ENCODE assay signal across 17 mouse cellular contexts in genomic region chr17:52168076-52168838, GRCm38 (mm10).
DNase-seq lines count a peak whose midpoint lies in the region; ATAC-seq lines count a peak whose summit lies in the region.
"Had no signal": no experiment of that assay in that cellular context is flagged by ENCODE, and none has a peak within 500 bp of the region (broad histone marks: within the 10 kb centered on the region; RNA-seq: fewer than 3 reads in every experiment).

No protein-coding gene starts in this region.

- no peak overlapping the region for H3K27ac ChIP-seq in liver, embryonic 15.5 days (replicated peaks)
- no peak overlapping the region for H3K27ac ChIP-seq in liver, embryonic 12.5 days
- H3K27ac ChIP-seq in midbrain, embryonic 13.5 days: no peak overlapping the region
- no peak overlapping the region for H3K27ac ChIP-seq in forebrain, embryonic 11.5 days (ENCODE audit: low read depth, low read length)
- H3K27ac ChIP-seq: embryonic facial prominence, embryonic 15.5 days; heart, embryonic 13.5 days; hindbrain, postnatal 0 days; kidney, embryonic 15.5 days; neural tube, embryonic 13.5 days had no signal

- no peaks in the 10 kb centered on the region for H3K9me3 ChIP-seq in liver, embryonic 15.5 days (replicated peaks)
- H3K9me3 ChIP-seq in liver, embryonic 12.5 days (replicated peaks): no peaks in the 10 kb centered on the region
- H3K9me3 ChIP-seq in midbrain, embryonic 13.5 days: no peaks in the 10 kb centered on the region
- no peaks in the 10 kb centered on the region for H3K9me3 ChIP-seq in forebrain, embryonic 11.5 days (ENCODE audit: control insufficient read depth, low read length)
- H3K9me3 ChIP-seq: embryonic facial prominence, embryonic 15.5 days; heart, embryonic 13.5 days; kidney, embryonic 15.5 days; neural tube, embryonic 13.5 days had no signal

- no peaks in the 10 kb centered on the region for H3K27me3 ChIP-seq in liver, embryonic 15.5 days
- no peaks in the 10 kb centered on the region for H3K27me3 ChIP-seq in liver, embryonic 12.5 days (replicated peaks)
- no peaks in the 10 kb centered on the region for H3K27me3 ChIP-seq in midbrain, embryonic 13.5 days
- no peaks in the 10 kb centered on the region for H3K27me3 ChIP-seq in forebrain, embryonic 11.5 days (ENCODE audit: control insufficient read depth, insufficient read depth, low read length)
- H3K27me3 ChIP-seq: embryonic facial prominence, embryonic 15.5 days; heart, embryonic 13.5 days; kidney, embryonic 15.5 days; neural tube, embryonic 13.5 days had no signal

- H3K9ac ChIP-seq in liver, embryonic 15.5 days: no peak overlapping the region
- H3K9ac ChIP-seq in liver, embryonic 12.5 days: no peak overlapping the region
- H3K9ac ChIP-seq in midbrain, embryonic 13.5 days (replicated peaks): no peak overlapping the region
- no peak overlapping the region for H3K9ac ChIP-seq in forebrain, embryonic 11.5 days (ENCODE audit: low read length)
- H3K9ac ChIP-seq: embryonic facial prominence, embryonic 15.5 days; forebrain, postnatal 0 days; heart, embryonic 13.5 days; kidney, embryonic 15.5 days; lung, embryonic 14.5 days; neural tube, embryonic 13.5 days had no signal

- 31% methylated on average over 10 of the region's 10 CpGs for WGBS in liver, embryonic 15.5 days (ENCODE audit: insufficient replicate concordance)
- 36% methylated on average over 10 of the region's 10 CpGs for WGBS in liver, embryonic 12.5 days (ENCODE audit: insufficient replicate concordance)
- 90% methylated on average over 10 of the region's 10 CpGs for WGBS in midbrain, embryonic 13.5 days
- WGBS in forebrain, embryonic 11.5 days: 92% methylated on average over 10 of the region's 10 CpGs

- H3K4me2 ChIP-seq in liver, embryonic 15.5 days: no peak overlapping the region
- H3K4me2 ChIP-seq in liver, embryonic 12.5 days: no peak overlapping the region
- no peak overlapping the region for H3K4me2 ChIP-seq in midbrain, embryonic 13.5 days (replicated peaks)
- H3K4me2 ChIP-seq in forebrain, embryonic 11.5 days (ENCODE audit: low read depth, low read length, severe bottlenecking): no peak overlapping the region
- H3K4me2 ChIP-seq: embryonic facial prominence, embryonic 15.5 days; heart, embryonic 13.5 days; kidney, embryonic 15.5 days; lung, embryonic 14.5 days; neural tube, embryonic 13.5 days had no signal

- H3K4me3 ChIP-seq in liver, embryonic 15.5 days (replicated peaks): no peak overlapping the region
- H3K4me3 ChIP-seq in liver, embryonic 12.5 days: no peak overlapping the region
- no peak overlapping the region for H3K4me3 ChIP-seq in midbrain, embryonic 13.5 days (replicated peaks)
- H3K4me3 ChIP-seq in forebrain, embryonic 11.5 days (ENCODE audit: low read depth, low read length): no peak overlapping the region
- H3K4me3 ChIP-seq: embryonic facial prominence, embryonic 15.5 days; heart, embryonic 13.5 days; kidney, embryonic 15.5 days; neural tube, embryonic 13.5 days had no signal

- H3K4me1 ChIP-seq in liver, embryonic 15.5 days (replicated peaks): no peaks in the 10 kb centered on the region
- H3K4me1 ChIP-seq in liver, embryonic 12.5 days: no peaks in the 10 kb centered on the region
- H3K4me1 ChIP-seq in midbrain, embryonic 13.5 days (replicated peaks): no peaks in the 10 kb centered on the region
- no peaks in the 10 kb centered on the region for H3K4me1 ChIP-seq in forebrain, embryonic 11.5 days (replicated peaks; ENCODE audit: control insufficient read depth, insufficient read depth, low read length)
- H3K4me1 ChIP-seq: embryonic facial prominence, embryonic 15.5 days; heart, embryonic 13.5 days; kidney, embryonic 15.5 days; neural tube, embryonic 13.5 days had no signal

- peak; percentile 69 to 70 for DNase-seq in CD8-positive naive resting alpha-beta T cell, adult 2 months (ENCODE audit: low read depth in 2 of 2, low spot score in 2 of 2)
- DNase-seq in thymus, postnatal 10 days (ENCODE audit: low spot score in 2 of 2): peak; percentile 52 to 58
- DNase-seq in layer of hippocampus, postnatal 14 days (ENCODE audit: low spot score in 2 of 2): no peak
- DNase-seq in forebrain, embryonic 11.5 days (ENCODE audit: low spot score): no peak
- DNase-seq: cerebellum, postnatal 14 days; forebrain, postnatal 0 days; gastrocnemius, postnatal 25 days; lung, embryonic 14.5 days had no signal

- H3K36me3 ChIP-seq in liver, embryonic 15.5 days (replicated peaks): no peaks in the 10 kb centered on the region
- H3K36me3 ChIP-seq in liver, embryonic 12.5 days: no peaks in the 10 kb centered on the region
- no peaks in the 10 kb centered on the region for H3K36me3 ChIP-seq in midbrain, embryonic 13.5 days
- H3K36me3 ChIP-seq in forebrain, embryonic 11.5 days (ENCODE audit: control insufficient read depth, insufficient read depth, low read length): no peaks in the 10 kb centered on the region
- H3K36me3 ChIP-seq: embryonic facial prominence, embryonic 15.5 days; heart, embryonic 13.5 days; kidney, embryonic 15.5 days; neural tube, embryonic 13.5 days had no signal

- peak; percentile 15; the same call in 1 of the 2 replicates for ATAC-seq in liver, embryonic 15.5 days (ENCODE audit: insufficient read depth)
- no peak for ATAC-seq in liver, embryonic 12.5 days
- peak; percentile 85 for ATAC-seq in megakaryocyte, adult 5-6 weeks (ENCODE audit: poor library complexity, severe bottlenecking)
- ATAC-seq in midbrain, embryonic 13.5 days: no peak
- no peak for ATAC-seq in forebrain, embryonic 11.5 days (replicated peaks; ENCODE audit: low FRiP score)
- ATAC-seq: forebrain, postnatal 0 days; hindbrain, postnatal 0 days had no signal

Comparison
In these comparisons a context has a peak if more than half of its experiments do, and no peak if none do; other contexts are left out.
1. ATAC-seq: peak in liver, embryonic 15.5 days (single experiment) and megakaryocyte, adult 5-6 weeks (single experiment); none in liver, embryonic 12.5 days (single experiment), midbrain, embryonic 13.5 days (single experiment) and forebrain, embryonic 11.5 days (single experiment).
2. DNase-seq: peak in CD8-positive naive resting alpha-beta T cell, adult 2 months (2 of 2) and thymus, postnatal 10 days (2 of 2); none in layer of hippocampus, postnatal 14 days (0 of 2) and forebrain, embryonic 11.5 days (single experiment).